Mouse (Mus musculus): Measurements from ENCODE around the gene Mttp. TPM values are rescaled to one million over a fixed set of nuclear protein-coding genes. Genes with fewer than 3 reads are reported as not detected.
"Not testable (repeated sequence)": the region's sequence is repeated elsewhere in the genome, so short reads cannot be mapped to it uniquely, and the experiment has no call there.

Mttp gene
- total RNA-seq, 1 experiment from 2014 or later = 2.5 TPM

GRCm38 (mm10) chr3:138142052-138142732, 2.6 kb downstream of the Mttp start:
- no peak for ATAC-seq (replicated peaks; ENCODE audit: insufficient number of reproducible peaks, low FRiP score, low TSS enrichment, poor library complexity, severe bottlenecking)

DNA sequence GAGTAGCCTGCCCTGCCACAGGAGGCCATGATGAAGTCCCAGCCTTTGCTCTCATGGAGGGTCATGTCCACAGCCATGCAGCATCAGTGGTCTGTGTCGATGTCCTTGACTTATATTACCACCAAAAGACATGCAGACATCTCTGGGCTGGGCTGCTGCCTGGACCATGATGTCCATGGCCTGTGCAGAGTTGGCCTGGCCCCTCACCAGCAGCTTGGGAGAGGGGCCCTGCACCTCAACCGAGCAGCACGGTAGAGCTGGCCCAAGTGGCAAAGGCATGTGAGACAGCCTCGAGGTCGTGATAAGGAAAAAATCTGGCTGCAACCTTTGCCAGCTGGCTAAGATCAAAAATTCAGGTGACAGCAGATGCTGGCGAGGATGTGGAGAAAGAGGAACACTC, 5.1 kb downstream of the Mttp start:
- no peak for ATAC-seq (replicated peaks; ENCODE audit: insufficient number of reproducible peaks, low FRiP score, low TSS enrichment, poor library complexity, severe bottlenecking)

DNA sequence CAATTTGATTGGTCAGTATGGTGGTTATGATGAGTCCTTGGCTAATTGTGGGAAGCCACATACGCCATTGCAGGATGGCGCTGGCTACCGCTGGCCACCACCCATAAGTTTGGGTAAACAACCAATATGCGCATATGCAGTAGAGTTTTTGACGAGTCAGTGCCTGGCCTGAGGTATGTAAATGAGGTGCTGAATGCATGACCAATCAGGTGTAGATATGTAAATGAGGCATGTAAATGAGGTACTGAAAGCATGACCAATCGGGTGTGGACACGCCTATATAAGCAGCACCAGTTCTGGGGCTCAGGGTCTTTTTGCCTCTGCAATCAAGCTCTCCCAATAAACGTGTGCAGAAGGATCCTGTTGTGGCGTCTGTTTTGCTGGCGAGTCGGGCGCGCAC, 6.6 kb downstream of the Mttp start:
- ATAC-seq (replicated peaks; ENCODE audit: insufficient number of reproducible peaks, low FRiP score, low TSS enrichment, poor library complexity, severe bottlenecking) = not testable (repeated sequence)

GRCm38 (mm10) chr3:138134528-138134927, 10.2 kb downstream of the Mttp start:
- no peak for ATAC-seq (replicated peaks; ENCODE audit: insufficient number of reproducible peaks, low FRiP score, low TSS enrichment, poor library complexity, severe bottlenecking)

DNA sequence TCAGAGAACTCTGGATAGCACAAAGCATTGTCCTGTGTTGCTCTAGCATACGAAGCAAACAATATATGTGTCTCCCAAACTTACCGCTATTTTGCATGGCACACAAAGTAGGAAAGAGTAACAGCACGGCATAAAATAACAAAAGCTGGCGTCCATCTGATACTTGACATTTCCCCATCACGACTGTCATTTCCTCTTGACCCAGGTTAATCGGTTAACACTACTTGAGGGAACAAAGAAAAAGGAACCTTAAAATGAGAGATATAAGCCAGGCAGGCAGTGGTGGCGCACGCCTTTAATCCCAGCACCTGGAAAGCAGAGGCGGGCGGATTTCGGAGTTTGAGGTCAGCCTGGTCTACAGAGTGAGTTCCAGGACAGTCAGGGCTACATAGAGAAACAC, 10.9 kb downstream of the Mttp start:
- no peak for ATAC-seq (replicated peaks; ENCODE audit: insufficient number of reproducible peaks, low FRiP score, low TSS enrichment, poor library complexity, severe bottlenecking)

DNA sequence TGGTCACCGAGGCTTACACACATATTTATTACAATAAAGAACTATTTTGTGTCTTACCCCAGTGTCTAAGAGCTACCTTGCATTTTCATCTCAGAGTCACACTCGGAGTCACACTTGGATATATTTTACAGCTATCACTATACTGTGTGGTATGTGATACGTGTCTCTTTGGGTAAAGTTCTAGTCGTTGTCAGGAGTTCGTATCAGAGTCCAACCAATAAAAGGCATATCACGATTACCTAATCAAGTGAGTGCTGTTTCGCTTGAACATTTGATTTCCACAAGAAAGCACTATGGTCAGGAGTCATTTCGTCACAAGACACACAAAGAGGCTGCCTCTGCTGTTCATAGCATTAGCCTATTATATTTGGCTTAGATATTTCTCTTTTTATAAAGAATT, 11.3 kb downstream of the Mttp start:
- no peak for ATAC-seq (replicated peaks; ENCODE audit: insufficient number of reproducible peaks, low FRiP score, low TSS enrichment, poor library complexity, severe bottlenecking)

- ATAC-seq (replicated peaks; ENCODE audit: insufficient number of reproducible peaks, low FRiP score, low TSS enrichment, poor library complexity, severe bottlenecking) = no peak
Measured at GRCm38 (mm10) chr3:138131168-138131567, 13.6 kb downstream of the Mttp start.

GRCm38 (mm10) chr3:138130692-138131091, 14.1 kb downstream of the Mttp start:
- ATAC-seq (replicated peaks; ENCODE audit: insufficient number of reproducible peaks, low FRiP score, low TSS enrichment, poor library complexity, severe bottlenecking) = no peak

GRCm38 (mm10) chr3:138129110-138129509, 15.7 kb downstream of the Mttp start:
- ATAC-seq (replicated peaks; ENCODE audit: insufficient number of reproducible peaks, low FRiP score, low TSS enrichment, poor library complexity, severe bottlenecking) = no peak

DNA sequence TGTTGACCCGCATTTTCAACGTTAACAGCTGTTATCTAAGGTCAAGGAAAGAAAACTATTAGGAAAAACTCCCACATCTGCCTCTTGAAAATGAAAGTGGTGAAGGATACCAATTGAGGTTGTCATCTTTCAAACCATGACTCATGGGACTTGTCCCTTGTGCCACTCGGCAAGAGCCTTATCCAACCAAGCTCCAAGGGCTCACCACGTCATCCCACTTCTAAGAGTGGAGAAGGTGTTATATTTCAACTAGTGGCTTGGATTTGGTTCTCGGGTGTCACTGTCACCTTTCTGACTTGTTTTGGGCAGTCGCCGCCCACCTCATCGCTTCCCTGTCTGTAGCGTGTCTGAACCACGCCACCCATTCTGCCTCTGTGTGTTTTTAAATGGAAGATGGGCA, 20.9 kb downstream of the Mttp start:
- no peak for ATAC-seq (replicated peaks; ENCODE audit: insufficient number of reproducible peaks, low FRiP score, low TSS enrichment, poor library complexity, severe bottlenecking)

GRCm38 (mm10) chr3:138121461-138121860, 23.3 kb downstream of the Mttp start:
- no peak for ATAC-seq (replicated peaks; ENCODE audit: insufficient number of reproducible peaks, low FRiP score, low TSS enrichment, poor library complexity, severe bottlenecking)

GRCm38 (mm10) chr3:138119444-138120105, 25.2 kb downstream of the Mttp start:
- ATAC-seq (replicated peaks; ENCODE audit: insufficient number of reproducible peaks, low FRiP score, low TSS enrichment, poor library complexity, severe bottlenecking) = no peak

GRCm38 (mm10) chr3:138118831-138119230, 25.9 kb downstream of the Mttp start:
- ATAC-seq (replicated peaks; ENCODE audit: insufficient number of reproducible peaks, low FRiP score, low TSS enrichment, poor library complexity, severe bottlenecking) = no peak; the same call in 1 of the 2 replicates

DNA sequence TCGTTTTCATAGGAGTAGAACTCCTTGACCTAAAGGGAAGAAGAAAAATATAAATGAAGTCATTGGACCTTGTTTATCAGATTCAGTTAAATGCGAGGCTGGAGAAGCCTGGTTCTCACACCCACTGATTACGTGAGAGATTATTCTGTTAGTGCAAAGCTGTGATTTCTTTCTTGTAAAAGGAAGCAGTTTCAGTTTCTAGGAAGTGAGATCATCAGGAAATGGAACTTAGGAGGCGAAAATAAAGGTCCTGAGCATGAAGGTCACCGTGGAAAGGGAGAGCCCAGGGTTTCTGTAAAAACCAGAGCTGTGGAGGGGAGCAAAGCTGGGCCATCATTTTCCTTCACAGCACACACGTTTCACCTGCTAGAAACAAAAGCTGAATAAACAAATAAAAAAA, 26.4 kb downstream of the Mttp start:
- no peak for ATAC-seq (replicated peaks; ENCODE audit: insufficient number of reproducible peaks, low FRiP score, low TSS enrichment, poor library complexity, severe bottlenecking)

DNA sequence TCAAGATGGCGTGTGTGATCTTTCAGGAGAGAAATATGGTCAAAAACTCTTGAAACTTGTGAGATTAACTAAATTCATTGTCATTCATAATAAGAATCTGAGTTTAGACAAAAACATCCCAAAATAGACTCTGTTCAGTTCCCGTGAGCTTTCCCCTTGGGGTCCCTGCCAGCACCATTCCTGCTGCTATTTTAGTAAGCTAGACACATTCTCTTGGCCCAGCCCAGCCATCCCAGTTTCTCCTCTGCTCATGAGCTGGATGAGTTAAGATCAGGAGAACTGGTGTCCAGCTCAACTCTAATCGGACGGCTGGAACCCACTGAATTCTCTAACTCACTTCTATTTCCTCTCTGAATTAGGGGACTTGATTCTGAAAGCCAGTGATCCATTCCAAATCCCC, 27.9 kb downstream of the Mttp start:
- ATAC-seq (replicated peaks; ENCODE audit: insufficient number of reproducible peaks, low FRiP score, low TSS enrichment, poor library complexity, severe bottlenecking) = no peak

- ATAC-seq (replicated peaks; ENCODE audit: insufficient number of reproducible peaks, low FRiP score, low TSS enrichment, poor library complexity, severe bottlenecking) = no peak
Measured at GRCm38 (mm10) chr3:138114106-138114505, 30.7 kb downstream of the Mttp start.

- ATAC-seq (replicated peaks; ENCODE audit: insufficient number of reproducible peaks, low FRiP score, low TSS enrichment, poor library complexity, severe bottlenecking) = no peak
Measured at GRCm38 (mm10) chr3:138110910-138111782, 33.6 kb downstream of the Mttp start.

DNA sequence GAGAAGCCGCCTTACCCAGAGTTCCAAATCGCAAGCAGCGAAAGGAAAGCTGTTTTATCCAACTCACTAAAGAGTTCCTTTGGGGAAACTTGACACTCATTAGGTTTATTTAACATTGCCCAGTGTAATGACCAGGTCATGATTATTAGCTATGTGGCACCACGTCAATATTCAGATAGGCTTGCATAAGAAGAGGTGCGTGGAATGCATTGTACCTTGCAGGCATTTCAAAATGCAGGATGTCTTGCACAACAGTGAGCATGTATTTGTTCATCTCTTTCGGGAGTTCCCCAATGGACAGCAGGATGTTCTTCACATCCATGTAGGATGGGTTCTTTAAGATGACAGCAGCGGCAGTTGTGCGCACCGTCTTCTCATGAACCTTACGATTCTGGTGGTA, 37.9 kb downstream of the Mttp start:
- no peak for ATAC-seq (replicated peaks; ENCODE audit: insufficient number of reproducible peaks, low FRiP score, low TSS enrichment, poor library complexity, severe bottlenecking)

- ATAC-seq (replicated peaks; ENCODE audit: insufficient number of reproducible peaks, low FRiP score, low TSS enrichment, poor library complexity, severe bottlenecking) = no peak
Measured at GRCm38 (mm10) chr3:138105056-138105455, 39.7 kb downstream of the Mttp start.

GRCm38 (mm10) chr3:138103690-138104089, 41.1 kb downstream of the Mttp start:
- no peak for ATAC-seq (replicated peaks; ENCODE audit: insufficient number of reproducible peaks, low FRiP score, low TSS enrichment, poor library complexity, severe bottlenecking)

All from monocyte, adult 5-6 weeks (primary cell).